Mouse (Mus musculus): ENCODE data around the gene Zdhhc24. TPM values are rescaled to one million over a fixed set of nuclear protein-coding genes. Genes with fewer than 3 reads are reported as not detected.

The Zdhhc24 gene
- polyA plus RNA-seq, 1 experiment from 2014 or later, result 19.1 TPM

DNA sequence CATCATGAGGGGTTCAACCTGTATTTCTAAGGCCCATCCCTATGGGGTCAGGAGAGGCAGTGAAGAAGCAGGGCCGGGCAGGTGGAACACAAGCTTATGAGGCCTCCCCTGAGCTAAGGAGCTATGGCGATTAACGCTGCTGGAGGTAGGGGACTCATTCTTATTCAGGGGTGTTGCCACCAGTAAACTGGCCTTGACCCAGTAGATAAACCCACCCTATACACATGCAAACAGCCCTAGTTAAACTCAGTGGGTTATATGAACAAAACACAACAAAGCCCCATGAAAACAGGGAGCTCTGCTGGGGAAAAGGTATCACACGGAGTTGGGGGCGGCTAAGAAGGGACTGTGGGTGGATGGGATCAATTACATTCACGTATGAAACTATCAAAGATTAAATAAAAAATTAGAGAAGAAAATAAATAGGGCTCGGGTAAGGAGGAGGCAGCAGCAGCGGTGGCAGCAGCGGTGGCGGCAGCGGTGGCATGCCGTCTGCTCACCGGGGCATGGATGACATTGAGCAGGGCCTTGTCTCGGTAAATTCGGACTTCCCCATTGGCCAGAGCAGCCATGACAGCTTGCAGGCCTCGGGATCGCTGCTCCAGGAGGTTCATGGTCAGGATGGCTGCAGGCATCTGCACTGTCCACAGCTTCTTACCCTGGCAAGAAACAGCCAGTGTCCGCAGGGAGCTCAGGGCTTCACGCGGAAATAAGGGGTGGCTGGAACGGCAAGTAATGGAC is 18.5 kb downstream of the Zdhhc24 start:
- Histone ChIP-seq H3K9me3 (ENCODE audit: control insufficient read depth, low read length) (no peaks in the 10 kb centered on the region), H3K36me3 (ENCODE audit: control insufficient read depth, insufficient read depth, low read length) (peaks cover 15% of the 10 kb centered on the region)

DNA sequence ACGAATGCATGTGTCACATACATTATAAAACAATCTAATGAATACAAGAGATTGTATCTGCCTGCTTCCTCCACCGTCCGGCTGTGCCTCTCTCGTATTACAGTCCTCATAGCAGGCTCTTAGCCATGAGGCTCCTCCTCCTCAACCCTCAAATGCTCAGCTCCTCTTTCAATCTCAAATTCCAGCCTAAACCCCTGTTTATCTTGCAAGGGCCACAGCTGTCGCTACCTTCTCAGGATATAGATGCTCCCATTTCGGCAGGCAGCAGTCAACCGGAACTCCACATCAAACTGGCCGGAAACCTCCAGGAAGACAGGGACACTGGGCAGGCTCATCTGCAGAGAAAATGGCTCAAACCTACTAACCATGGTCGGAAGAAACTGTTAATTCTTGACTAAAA is 20.5 kb downstream of the Zdhhc24 start:
- no peak overlapping the region for H3K4me2 ChIP-seq (ENCODE audit: low read depth, low read length)
- no peak overlapping the region for H3K27ac ChIP-seq (ENCODE audit: low read depth, low read length)
- ATAC-seq (ENCODE audit: low read depth), result no peak
- WGBS, result 85% methylated on average over 9 of the region's 9 CpGs
- peaks cover 13% of the 10 kb centered on the region for H3K36me3 ChIP-seq (ENCODE audit: control insufficient read depth, insufficient read depth, low read length)
- no peak overlapping the region for H3K4me3 ChIP-seq (ENCODE audit: low read depth, low read length)
- H3K27me3 ChIP-seq (ENCODE audit: control insufficient read depth, insufficient read depth, low read length), result no peaks in the 10 kb centered on the region
- H3K9me3 ChIP-seq (ENCODE audit: control insufficient read depth, low read length), result no peaks in the 10 kb centered on the region
- H3K4me1 ChIP-seq (ENCODE audit: control insufficient read depth, insufficient read depth, low read length), result no peaks in the 10 kb centered on the region
- no peak overlapping the region for H3K9ac ChIP-seq (replicated peaks; ENCODE audit: low read depth, low read length)

More for the DNA sequence above, 18.5 kb downstream of the Zdhhc24 start:
- H3K4me1 ChIP-seq (ENCODE audit: control insufficient read depth, insufficient read depth, low read length), result no peaks in the 10 kb centered on the region
- H3K27ac ChIP-seq (ENCODE audit: low read depth, low read length), result no peak overlapping the region
- no peak overlapping the region for H3K4me2 ChIP-seq (ENCODE audit: low read depth, low read length)
- ATAC-seq (ENCODE audit: low read depth), result no peak
- no peak overlapping the region for H3K9ac ChIP-seq (replicated peaks; ENCODE audit: low read depth, low read length)
- no peaks in the 10 kb centered on the region for H3K27me3 ChIP-seq (ENCODE audit: control insufficient read depth, insufficient read depth, low read length)
- no peak overlapping the region for H3K4me3 ChIP-seq (ENCODE audit: low read depth, low read length)
- WGBS, result 55% methylated on average over 21 of the region's 21 CpGs

DNA sequence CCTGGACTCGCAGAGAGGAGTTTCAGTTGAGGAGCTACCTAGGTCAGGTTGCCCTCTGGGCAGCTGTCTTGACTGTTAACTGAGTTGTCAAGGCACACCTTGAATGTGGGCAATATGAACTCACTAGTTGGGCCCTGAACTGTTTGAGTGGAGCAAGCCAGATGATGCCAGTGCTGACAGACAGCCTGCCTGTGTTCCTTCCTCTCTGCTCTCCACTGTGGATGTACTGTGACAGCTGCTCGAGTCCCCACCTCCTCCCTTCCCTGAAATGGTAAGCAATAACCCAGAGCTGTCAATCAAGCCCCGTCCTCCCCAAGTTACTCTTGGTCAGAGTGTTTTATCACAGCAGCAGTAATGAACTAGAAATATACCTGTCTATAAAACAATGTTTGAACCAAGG is 21.4 kb downstream of the Zdhhc24 start:
- Histone ChIP-seq H3K27ac (ENCODE audit: low read depth, low read length) (no peak overlapping the region), H3K9ac (replicated peaks; ENCODE audit: low read depth, low read length) (no peak overlapping the region), H3K4me3 (ENCODE audit: low read depth, low read length) (no peak overlapping the region), H3K9me3 (ENCODE audit: control insufficient read depth, low read length) (no peaks in the 10 kb centered on the region), H3K36me3 (ENCODE audit: control insufficient read depth, insufficient read depth, low read length) (peaks cover 9% of the 10 kb centered on the region), H3K4me2 (ENCODE audit: low read depth, low read length) (no peak overlapping the region), H3K4me1 (ENCODE audit: control insufficient read depth, insufficient read depth, low read length) (no peaks in the 10 kb centered on the region), H3K27me3 (ENCODE audit: control insufficient read depth, insufficient read depth, low read length) (no peaks in the 10 kb centered on the region)
- no peak for ATAC-seq (ENCODE audit: low read depth)
- WGBS, result 84% methylated on average over 3 of the region's 3 CpGs

DNA sequence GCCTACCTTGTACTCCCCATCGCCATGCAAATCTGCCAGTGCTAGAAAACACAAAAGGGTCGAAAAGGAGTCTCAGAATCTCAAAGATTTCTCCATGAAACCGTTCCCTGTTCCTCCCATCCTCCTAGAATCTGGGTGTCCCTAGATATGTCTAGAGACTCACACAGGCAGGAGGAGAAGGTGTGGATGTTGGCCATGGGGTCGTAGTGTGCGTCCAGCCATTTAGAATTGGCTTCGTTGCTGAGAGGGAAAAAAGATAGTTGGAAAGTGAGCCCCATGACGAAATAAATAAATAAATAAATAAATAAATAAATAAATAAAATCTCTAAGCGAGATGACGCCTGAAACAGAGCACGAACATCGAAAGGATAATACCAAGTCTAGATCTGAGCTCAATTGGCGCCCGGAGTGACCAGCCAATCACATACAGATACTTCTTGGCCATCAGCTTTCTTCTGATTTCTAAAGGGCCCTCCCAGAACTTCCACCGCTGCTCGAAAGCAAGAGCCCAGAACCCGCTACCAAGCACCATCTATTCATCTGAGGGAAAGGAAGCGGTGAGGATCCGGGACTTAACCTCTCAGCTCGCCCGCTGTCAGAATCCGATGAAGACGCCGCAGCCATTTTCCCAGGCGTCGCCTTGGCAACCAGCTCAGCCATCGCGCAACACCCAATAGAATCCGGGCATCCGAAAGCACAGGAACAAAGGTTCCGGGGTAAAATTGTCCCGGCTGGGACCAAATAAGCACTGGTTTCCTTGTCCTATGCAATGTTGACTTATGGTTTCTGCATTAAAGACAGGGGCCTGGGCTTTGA is 27.7 kb downstream of the Zdhhc24 start, which contains the start of gene Bbs1:
Bbs1 (minus strand) TSS at position 650 of the 816 bp plus-strand sequence.
- Histone ChIP-seq H3K9ac (replicated peaks; ENCODE audit: low read depth, low read length) (peak within 1 kb of the TSS; percentile 61), H3K27me3 (ENCODE audit: control insufficient read depth, insufficient read depth, low read length) (no peaks in the 10 kb centered on the region), H3K4me3 (ENCODE audit: low read depth, low read length) (peak within 1 kb of the TSS; percentile 55), H3K4me1 (ENCODE audit: control insufficient read depth, insufficient read depth, low read length) (peaks cover 6% of the 10 kb centered on the region; the same call in 1 of the 2 replicates), H3K4me2 (ENCODE audit: low read depth, low read length) (peak within 1 kb of the TSS; percentile 71), H3K27ac (ENCODE audit: low read depth, low read length) (peak within 1 kb of the TSS; percentile 69), H3K36me3 (ENCODE audit: control insufficient read depth, insufficient read depth, low read length) (peaks cover 21% of the 10 kb centered on the region), H3K9me3 (ENCODE audit: control insufficient read depth, low read length) (no peaks in the 10 kb centered on the region)
- WGBS, result 9% methylated on average over 31 of the region's 31 CpGs
- ATAC-seq (ENCODE audit: low read depth), result peak; percentile 72

DNA sequence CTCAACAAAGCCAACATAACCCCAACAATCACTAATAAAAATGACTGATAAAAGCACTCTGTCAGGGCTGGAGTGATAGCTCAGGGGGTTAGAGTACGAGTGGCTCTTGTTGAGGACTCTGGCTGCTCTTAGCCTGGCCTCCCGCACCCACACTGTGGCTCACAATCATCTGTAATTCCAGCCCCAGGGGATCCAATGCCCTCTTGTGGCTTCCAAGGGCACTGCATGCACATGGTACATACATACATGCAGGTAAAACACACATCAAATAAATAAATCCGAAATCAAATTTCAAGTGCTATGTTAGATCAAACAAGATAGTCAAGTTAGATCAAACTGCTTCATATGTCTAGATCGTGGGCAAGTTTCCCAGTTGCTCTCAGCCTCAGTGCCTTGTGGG is 29.6 kb downstream of the Zdhhc24 start:
- Histone ChIP-seq H3K9me3 (ENCODE audit: control insufficient read depth, low read length) (no peaks in the 10 kb centered on the region), H3K4me2 (ENCODE audit: low read depth, low read length) (no peak overlapping the region), H3K27me3 (ENCODE audit: control insufficient read depth, insufficient read depth, low read length) (no peaks in the 10 kb centered on the region), H3K27ac (ENCODE audit: low read depth, low read length) (no peak overlapping the region), H3K4me3 (ENCODE audit: low read depth, low read length) (no peak overlapping the region), H3K4me1 (ENCODE audit: control insufficient read depth, insufficient read depth, low read length) (peaks cover 6% of the 10 kb centered on the region; the same call in 1 of the 2 replicates), H3K36me3 (ENCODE audit: control insufficient read depth, insufficient read depth, low read length) (peaks cover 28% of the 10 kb centered on the region), H3K9ac (replicated peaks; ENCODE audit: low read depth, low read length) (no peak overlapping the region)
- no peak for ATAC-seq (ENCODE audit: low read depth)
- 85% methylated on average over 4 of the region's 4 CpGs for WGBS

DNA sequence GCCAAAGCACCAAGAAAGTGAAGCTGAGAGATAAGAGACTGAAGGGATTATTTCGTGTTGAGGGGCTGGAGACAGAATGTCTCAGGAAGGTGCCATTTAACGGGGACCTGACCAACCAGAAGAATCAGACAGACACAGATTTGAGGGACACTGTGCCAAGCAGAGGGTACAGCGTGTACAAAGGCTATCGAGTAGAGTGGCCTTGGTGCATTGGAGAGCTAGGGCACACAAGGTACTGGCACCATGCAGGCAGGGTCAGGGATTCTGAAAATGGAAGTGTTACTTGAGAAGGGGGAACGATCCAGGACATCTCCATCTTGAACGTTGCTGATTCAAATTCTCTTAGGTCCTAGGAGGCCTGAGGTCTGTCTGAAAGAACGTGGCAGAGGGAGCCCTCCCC is 30.9 kb downstream of the Zdhhc24 start:
- no peaks in the 10 kb centered on the region for H3K9me3 ChIP-seq (ENCODE audit: control insufficient read depth, low read length)
- H3K27me3 ChIP-seq (ENCODE audit: control insufficient read depth, insufficient read depth, low read length), result no peaks in the 10 kb centered on the region
- H3K9ac ChIP-seq (replicated peaks; ENCODE audit: low read depth, low read length), result no peak overlapping the region
- no peak overlapping the region for H3K4me2 ChIP-seq (ENCODE audit: low read depth, low read length)
- ATAC-seq (ENCODE audit: low read depth), result no peak
- H3K27ac ChIP-seq (ENCODE audit: low read depth, low read length), result no peak overlapping the region
- 94% methylated on average over 7 of the region's 7 CpGs for WGBS
- H3K4me3 ChIP-seq (ENCODE audit: low read depth, low read length), result no peak overlapping the region
- H3K4me1 ChIP-seq (ENCODE audit: control insufficient read depth, insufficient read depth, low read length), result peaks cover 6% of the 10 kb centered on the region; the same call in 1 of the 2 replicates
- peaks cover 40% of the 10 kb centered on the region for H3K36me3 ChIP-seq (ENCODE audit: control insufficient read depth, insufficient read depth, low read length)

DNA sequence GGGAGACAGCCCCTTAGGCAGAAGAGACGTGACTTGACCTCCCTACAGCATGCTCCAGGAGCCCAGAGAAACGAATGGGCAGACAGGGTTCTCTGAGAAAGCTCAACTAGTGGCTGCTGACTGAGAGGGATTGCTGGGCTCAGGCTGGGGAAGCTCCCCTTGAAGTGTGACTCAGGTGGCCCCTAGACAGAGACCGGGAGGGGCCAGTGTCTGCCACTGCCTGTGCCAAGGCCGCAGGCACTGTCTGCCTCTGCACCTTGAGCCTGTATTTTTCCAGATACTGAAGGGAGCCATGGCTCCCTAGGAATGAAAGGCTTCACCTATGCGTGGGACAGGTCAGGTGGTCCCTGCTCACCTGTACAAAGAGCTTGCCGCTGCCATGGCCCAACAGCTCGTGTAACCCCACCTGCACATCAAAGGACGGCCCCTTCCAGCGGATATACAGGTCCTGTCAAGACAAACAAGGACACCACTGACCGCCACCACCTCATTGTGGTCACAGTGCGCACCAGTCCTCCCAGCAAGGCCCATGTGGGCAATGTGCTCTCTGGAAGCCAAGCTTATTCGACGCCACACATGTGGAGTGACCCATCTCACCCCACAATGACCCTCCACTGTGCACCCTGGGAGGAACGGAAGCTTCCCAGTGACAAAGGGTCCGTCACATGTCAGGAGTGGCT is 37.6 kb downstream of the Zdhhc24 start:
- Histone ChIP-seq H3K4me2 (ENCODE audit: low read depth, low read length) (no peak overlapping the region), H3K36me3 (ENCODE audit: control insufficient read depth, insufficient read depth, low read length) (peaks cover 88% of the 10 kb centered on the region), H3K27ac (ENCODE audit: low read depth, low read length) (no peak overlapping the region), H3K4me3 (ENCODE audit: low read depth, low read length) (no peak overlapping the region), H3K9ac (replicated peaks; ENCODE audit: low read depth, low read length) (no peak overlapping the region), H3K4me1 (ENCODE audit: control insufficient read depth, insufficient read depth, low read length) (no peaks in the 10 kb centered on the region), H3K27me3 (ENCODE audit: control insufficient read depth, insufficient read depth, low read length) (no peaks in the 10 kb centered on the region), H3K9me3 (ENCODE audit: control insufficient read depth, low read length) (no peaks in the 10 kb centered on the region)
- ATAC-seq (ENCODE audit: low read depth), result no peak
- WGBS, result 91% methylated on average over 15 of the region's 15 CpGs

DNA sequence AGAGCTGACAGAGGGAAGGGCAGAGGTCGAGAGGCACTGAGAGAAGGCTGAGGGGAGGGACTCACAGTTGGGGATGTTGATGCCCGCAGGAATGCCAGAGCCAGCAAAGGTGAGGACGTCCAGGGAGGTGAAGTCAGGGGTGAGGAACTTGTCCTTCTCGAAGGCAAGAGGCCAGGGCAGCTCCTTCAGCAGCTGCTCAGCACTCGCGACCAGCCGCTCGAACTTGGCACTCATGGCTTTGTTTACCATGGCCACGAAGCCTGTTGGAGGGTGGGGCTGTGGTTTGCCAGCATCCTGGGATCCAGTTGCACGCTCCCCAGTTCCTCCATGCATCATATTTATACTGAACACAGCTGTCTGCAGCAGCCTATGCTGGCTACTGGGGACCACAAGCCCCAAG is 38.4 kb downstream of the Zdhhc24 start:
- no peaks in the 10 kb centered on the region for H3K4me1 ChIP-seq (ENCODE audit: control insufficient read depth, insufficient read depth, low read length)
- no peak for ATAC-seq (ENCODE audit: low read depth)
- no peaks in the 10 kb centered on the region for H3K27me3 ChIP-seq (ENCODE audit: control insufficient read depth, insufficient read depth, low read length)
- H3K27ac ChIP-seq (ENCODE audit: low read depth, low read length), result no peak overlapping the region
- no peaks in the 10 kb centered on the region for H3K9me3 ChIP-seq (ENCODE audit: control insufficient read depth, low read length)
- peaks cover 92% of the 10 kb centered on the region for H3K36me3 ChIP-seq (ENCODE audit: control insufficient read depth, insufficient read depth, low read length)
- 93% methylated on average over 10 of the region's 10 CpGs for WGBS
- no peak overlapping the region for H3K4me2 ChIP-seq (ENCODE audit: low read depth, low read length)
- H3K4me3 ChIP-seq (ENCODE audit: low read depth, low read length), result no peak overlapping the region
- H3K9ac ChIP-seq (replicated peaks; ENCODE audit: low read depth, low read length), result no peak overlapping the region
